Mouse (Mus musculus) olfactory bulb, adult 2 months (tissue): ENCODE measurements around the gene Fxr2.

ENCODE experiments used
- CTCF ChIP-seq: fragments of 200-500 bp; IDR thresholded peaks from 2 replicates; pipeline ENCODE4 v1.5.1; 2012; ENCODE audit warnings: low read depth, mild to moderate bottlenecking, low read length, moderate library complexity; ENCODE audit not compliant: insufficient read depth
- POLR2A ChIP-seq: fragments of 200-500 bp; IDR thresholded peaks from 2 replicates; pipeline ENCODE4 v1.6.1; 2012; ENCODE audit warnings: mild to moderate bottlenecking, low read depth, low read length, moderate library complexity; ENCODE audit not compliant: insufficient read depth

DNA sequence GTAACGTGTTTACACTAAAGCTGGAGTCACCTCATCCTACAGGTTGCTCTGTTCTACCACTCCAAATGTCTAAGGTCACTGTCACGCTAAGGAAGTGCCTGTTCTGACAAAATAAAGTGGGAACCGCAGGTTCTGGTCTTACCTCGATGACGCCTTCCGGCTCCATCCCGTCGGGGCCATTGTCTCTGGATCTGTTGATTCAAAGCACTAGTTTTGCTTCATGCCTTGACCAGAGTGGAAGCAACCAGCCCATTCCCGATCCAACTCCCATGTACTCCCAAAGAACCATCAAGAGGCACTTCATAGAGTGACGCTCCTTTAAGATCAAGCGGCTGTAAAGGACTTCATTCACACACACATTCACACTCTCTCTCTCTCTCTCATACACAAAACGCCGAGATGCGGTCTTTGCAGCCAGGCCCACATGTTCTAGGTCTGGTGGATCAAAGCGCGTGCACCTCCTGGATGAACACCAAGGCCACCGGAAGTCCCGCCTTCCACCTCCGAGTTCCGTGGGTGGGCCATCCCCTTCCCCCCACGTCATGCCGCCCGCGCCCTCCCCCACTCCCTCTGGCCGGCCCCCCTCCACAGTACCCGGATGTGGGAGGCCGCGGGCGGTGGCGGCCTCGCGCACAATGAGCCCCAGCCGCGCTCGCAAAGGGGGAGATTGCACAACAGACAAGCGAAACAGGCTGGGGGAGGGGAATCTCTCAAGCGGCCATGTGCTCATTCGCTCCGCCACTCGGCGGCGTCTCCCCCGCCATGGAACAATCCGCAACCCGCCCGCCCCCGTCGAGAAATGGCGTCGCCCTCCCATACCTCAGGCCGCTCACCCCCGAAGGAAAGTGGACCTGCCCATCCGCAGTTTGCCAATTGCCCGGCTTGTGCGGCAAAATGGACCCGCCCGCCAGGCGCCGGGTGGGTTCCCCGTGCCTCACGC lies 38.3 kb downstream of the Fxr2 start:
- TF ChIP-seq CTCF, result no peak
- TF ChIP-seq POLR2A, result peak; percentile 63
